Mouse (Mus musculus): ENCODE measurements around the gene Slc7a6. TPM values are rescaled to one million over a fixed set of nuclear protein-coding genes. Genes with fewer than 3 reads are reported as not detected.
A peak's percentile ranks its signal among the peaks of the same experiment; 100 is the strongest.

The Slc7a6 gene
- polyA plus RNA-seq, 2 experiments = 3.8 to 8.2 TPM

- Histone ChIP-seq H3K36me3 (replicated peaks; ENCODE audit: control insufficient read depth, insufficient read depth, low read depth) (no peaks in the 10 kb centered on the region), H3K27me3 (ENCODE audit: control insufficient read depth, insufficient read depth, low read length) (no peaks in the 10 kb centered on the region), H3K27ac (no peak overlapping the region), H3K9me3 (ENCODE audit: control insufficient read depth, low read length) (no peaks in the 10 kb centered on the region), H3K4me1 (replicated peaks; ENCODE audit: control insufficient read depth in 2 of 2, insufficient read depth in 2 of 2, low read length in 1 of 2) (peaks cover 6 to 20% of the 10 kb centered on the region in 2 experiments; a peak in 3 of 4 replicates), H3K4me3 (ENCODE audit: insufficient read depth in 1 of 2, low read depth in 2 of 2, low read length in 2 of 2) (no peak overlapping the region), H3K9ac (replicated peaks) (no peak overlapping the region), H3K4me2 (ENCODE audit: low read depth) (no peak overlapping the region)
- WGBS (ENCODE audit: insufficient replicate concordance) = 76% methylated on average over 6 of the region's 6 CpGs
- no peak for TF ChIP-seq CTCF (IDR thresholded peaks at IDR 0.05; ENCODE audit: low read depth)
- TF ChIP-seq EP300 (IDR thresholded peaks at IDR 0.05; ENCODE audit: low read depth) = no peak
- ATAC-seq (ENCODE audit: insufficient read depth) = no peak
- DNase-seq (ENCODE audit: low read depth in 3 of 3, low spot score in 3 of 3) = no peak
Measured at GRCm38 (mm10) chr8:106149025-106149424, 19.6 kb upstream of the Slc7a6 start.

GRCm38 (mm10) chr8:106149801-106150652, 18.6 kb upstream of the Slc7a6 start, which contains the start of gene Pla2g15:
Gene Pla2g15, plus strand, starts transcription at chr8:106150399.
- DNase-seq (ENCODE audit: low read depth in 3 of 3, low spot score in 3 of 3) (peak; percentile 86 to 88 (median 87)), ATAC-seq (ENCODE audit: insufficient read depth) (peak; percentile 98)
- peak within 1 kb of the TSS; percentile 70 for H3K4me2 ChIP-seq (ENCODE audit: low read depth)
- H3K9me3 ChIP-seq (ENCODE audit: control insufficient read depth, low read length) = no peaks in the 10 kb centered on the region
- peak within 1 kb of the TSS; percentile 71 to 82 for H3K4me3 ChIP-seq (ENCODE audit: insufficient read depth in 1 of 2, low read depth in 2 of 2, low read length in 2 of 2)
- TF ChIP-seq EP300 (IDR thresholded peaks at IDR 0.05; ENCODE audit: low read depth) = no peak
- TF ChIP-seq CTCF (IDR thresholded peaks at IDR 0.05; ENCODE audit: low read depth) = no peak
- WGBS (ENCODE audit: insufficient replicate concordance) = under 1% methylated on average over 38 of the region's 38 CpGs
- H3K27me3 ChIP-seq (ENCODE audit: control insufficient read depth, insufficient read depth, low read length) = no peaks in the 10 kb centered on the region
- peak within 1 kb of the TSS; percentile 55 for H3K27ac ChIP-seq
- H3K9ac ChIP-seq (replicated peaks) = peak within 1 kb of the TSS; percentile 65
- H3K4me1 ChIP-seq (replicated peaks; ENCODE audit: control insufficient read depth in 2 of 2, insufficient read depth in 2 of 2, low read length in 1 of 2) = peaks cover 6 to 20% of the 10 kb centered on the region in 2 experiments; a peak in 3 of 4 replicates
- H3K36me3 ChIP-seq (replicated peaks; ENCODE audit: control insufficient read depth, insufficient read depth, low read depth) = no peaks in the 10 kb centered on the region

GRCm38 (mm10) chr8:106150653-106151000, 18.0 kb upstream of the Slc7a6 start:
- H3K4me1 ChIP-seq (replicated peaks; ENCODE audit: control insufficient read depth in 2 of 2, insufficient read depth in 2 of 2, low read length in 1 of 2) = peaks cover 6 to 19% of the 10 kb centered on the region in 2 experiments; a peak in 3 of 4 replicates
- DNase-seq (ENCODE audit: low read depth in 3 of 3, low spot score in 3 of 3) (no peak), ATAC-seq (ENCODE audit: insufficient read depth) (peak; percentile 53)
- H3K4me3 ChIP-seq (ENCODE audit: insufficient read depth in 1 of 2, low read depth in 2 of 2, low read length in 2 of 2) = peak overlapping the region; percentile 71 to 82
- H3K4me2 ChIP-seq (ENCODE audit: low read depth) = peak overlapping the region; percentile 70
- H3K9me3 ChIP-seq (ENCODE audit: control insufficient read depth, low read length) = no peaks in the 10 kb centered on the region
- TF ChIP-seq EP300 (IDR thresholded peaks at IDR 0.05; ENCODE audit: low read depth) (no peak), CTCF (IDR thresholded peaks at IDR 0.05; ENCODE audit: low read depth) (no peak)
- 12% methylated on average over 8 of the region's 8 CpGs for WGBS (ENCODE audit: insufficient replicate concordance)
- no peak overlapping the region for H3K27ac ChIP-seq
- H3K9ac ChIP-seq (replicated peaks) = peak overlapping the region; percentile 65
- H3K36me3 ChIP-seq (replicated peaks; ENCODE audit: control insufficient read depth, insufficient read depth, low read depth) = no peaks in the 10 kb centered on the region
- H3K27me3 ChIP-seq (ENCODE audit: control insufficient read depth, insufficient read depth, low read length) = no peaks in the 10 kb centered on the region

- TF ChIP-seq EP300 (IDR thresholded peaks at IDR 0.05; ENCODE audit: low read depth) (no peak), CTCF (IDR thresholded peaks at IDR 0.05; ENCODE audit: low read depth) (no peak)
- H3K4me3 ChIP-seq (ENCODE audit: insufficient read depth in 1 of 2, low read depth in 2 of 2, low read length in 2 of 2) = peak overlapping the region; percentile 71 to 82
- peak overlapping the region; percentile 65; the same call in 1 of the 2 replicates for H3K9ac ChIP-seq (replicated peaks)
- peak overlapping the region; percentile 70 for H3K4me2 ChIP-seq (ENCODE audit: low read depth)
- WGBS (ENCODE audit: insufficient replicate concordance) = 67% methylated on average over 9 of the region's 9 CpGs
- no peak for ATAC-seq (ENCODE audit: insufficient read depth)
- no peak overlapping the region for H3K27ac ChIP-seq
- DNase-seq (ENCODE audit: low read depth in 3 of 3, low spot score in 3 of 3) = no peak
- no peaks in the 10 kb centered on the region for H3K9me3 ChIP-seq (ENCODE audit: control insufficient read depth, low read length)
- no peaks in the 10 kb centered on the region for H3K36me3 ChIP-seq (replicated peaks; ENCODE audit: control insufficient read depth, insufficient read depth, low read depth)
- peaks cover 6 to 17% of the 10 kb centered on the region in 2 experiments; a peak in 3 of 4 replicates for H3K4me1 ChIP-seq (replicated peaks; ENCODE audit: control insufficient read depth in 2 of 2, insufficient read depth in 2 of 2, low read length in 1 of 2)
- no peaks in the 10 kb centered on the region for H3K27me3 ChIP-seq (ENCODE audit: control insufficient read depth, insufficient read depth, low read length)
Measured at GRCm38 (mm10) chr8:106151041-106151440, 17.6 kb upstream of the Slc7a6 start.

DNA sequence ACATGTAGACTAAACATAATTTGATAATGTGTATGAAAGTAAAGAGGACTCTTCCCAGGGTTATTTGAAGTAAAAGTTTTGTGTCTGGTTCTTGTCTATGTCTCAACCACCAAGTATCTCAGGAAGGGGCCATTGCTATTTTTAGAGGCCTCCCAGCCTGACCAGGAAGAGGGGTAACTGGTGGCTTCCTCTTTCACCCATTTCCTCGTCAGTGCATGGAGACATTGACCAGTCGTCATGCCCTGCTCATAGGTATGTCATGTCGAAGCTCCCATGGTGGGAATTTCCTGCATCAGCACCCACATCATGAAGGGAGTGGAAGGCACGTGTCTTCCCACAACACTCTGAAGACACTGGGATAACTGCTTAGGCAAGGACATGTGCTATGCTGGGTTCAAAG, 15.8 kb upstream of the Slc7a6 start:
- no peaks in the 10 kb centered on the region for H3K9me3 ChIP-seq (ENCODE audit: control insufficient read depth, low read length)
- peaks cover 6 to 17% of the 10 kb centered on the region in 2 experiments; a peak in 3 of 4 replicates for H3K4me1 ChIP-seq (replicated peaks; ENCODE audit: control insufficient read depth in 2 of 2, insufficient read depth in 2 of 2, low read length in 1 of 2)
- H3K36me3 ChIP-seq (replicated peaks; ENCODE audit: control insufficient read depth, insufficient read depth, low read depth) = no peaks in the 10 kb centered on the region
- 18% methylated on average over 4 of the region's 4 CpGs for WGBS (ENCODE audit: insufficient replicate concordance)
- H3K27ac ChIP-seq = no peak overlapping the region
- H3K4me3 ChIP-seq (ENCODE audit: insufficient read depth in 1 of 2, low read depth in 2 of 2, low read length in 2 of 2) = no peak overlapping the region
- no peaks in the 10 kb centered on the region for H3K27me3 ChIP-seq (ENCODE audit: control insufficient read depth, insufficient read depth, low read length)
- H3K9ac ChIP-seq (replicated peaks) = no peak overlapping the region
- peak overlapping the region; percentile 36 for H3K4me2 ChIP-seq (ENCODE audit: low read depth)
- ATAC-seq (ENCODE audit: insufficient read depth) (no peak), DNase-seq (ENCODE audit: low read depth in 3 of 3, low spot score in 3 of 3) (no peak)
- TF ChIP-seq EP300 (IDR thresholded peaks at IDR 0.05; ENCODE audit: low read depth) = no peak
- no peak for TF ChIP-seq CTCF (IDR thresholded peaks at IDR 0.05; ENCODE audit: low read depth)

All from liver, embryonic 14.5 days (tissue).